Mouse (Mus musculus): ENCODE measurements around the gene Tut7.

DNA sequence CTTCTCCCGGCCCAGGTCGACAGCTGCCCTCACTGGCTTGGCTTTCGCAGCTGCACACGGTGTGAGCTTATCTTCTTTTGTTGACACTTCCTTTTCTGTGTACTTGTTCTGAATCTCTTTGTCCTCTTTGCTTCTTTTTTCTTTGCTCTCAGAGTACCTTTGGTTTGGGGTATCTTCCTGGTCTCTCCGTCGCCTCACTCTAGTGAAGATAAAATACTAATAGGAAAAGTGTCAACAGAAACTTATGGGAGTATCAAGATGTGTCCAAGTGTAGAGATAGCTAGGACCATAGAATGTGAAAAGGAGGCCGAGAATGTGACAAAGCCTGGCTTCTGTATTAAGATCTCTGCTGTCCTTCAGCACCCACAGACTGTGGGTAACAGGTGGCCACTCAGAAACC is 40.8 kb downstream of the Tut7 start, which contains the start of gene Gm49354:
- TF ChIP-seq CTCF (IDR thresholded peaks at IDR 0.05 in 2 of 3, conservative IDR thresholded peaks at IDR 0.05 in 1 of 3; ENCODE audit: control insufficient read depth in 1 of 3, insufficient read depth in 1 of 3, low read depth in 2 of 3, low read length in 3 of 3, poor library complexity in 1 of 3, severe bottlenecking in 1 of 3), result no peak
- TF ChIP-seq MYB (IDR thresholded peaks at IDR 0.05; ENCODE audit: low read depth, low read length), result no peak
- TF ChIP-seq JUND (IDR thresholded peaks at IDR 0.05; ENCODE audit: low read depth, low read length), result no peak
- TF ChIP-seq POLR2AphosphoS5 (IDR thresholded peaks at IDR 0.05; ENCODE audit: borderline replicate concordance, low read depth, low read length), result no peak
- no peak for TF ChIP-seq SIN3A (IDR thresholded peaks at IDR 0.05; ENCODE audit: low read length)
- TF ChIP-seq NELFE (IDR thresholded peaks at IDR 0.05; ENCODE audit: low read depth, low read length), result no peak

Data from MEL (cell line).